Mouse (Mus musculus): ENCODE data around the gene Alkbh6.

DNA sequence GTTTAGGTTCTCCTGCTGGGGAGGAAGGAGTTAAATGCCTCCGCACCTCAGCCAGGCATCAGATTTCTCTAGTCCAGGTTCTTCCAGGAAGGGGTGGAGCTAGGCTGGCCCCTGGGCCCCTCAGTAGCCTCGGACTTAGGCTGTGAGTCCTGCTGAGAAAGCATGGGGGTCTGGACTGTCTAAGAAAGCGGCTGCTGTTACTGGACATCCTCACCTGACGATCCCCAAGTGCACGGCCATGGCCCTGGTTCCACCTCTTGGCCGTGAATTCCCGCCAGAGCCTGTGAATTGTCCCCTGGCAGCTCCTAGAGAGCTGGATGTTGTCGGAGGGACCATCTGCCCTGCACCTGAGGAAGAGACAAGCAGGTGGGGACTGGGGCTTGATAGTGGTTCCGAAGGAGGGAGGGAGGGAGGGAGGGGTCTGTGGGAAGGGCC lies 6.2 kb downstream of the Alkbh6 start, which contains the start of gene Syne4:
- TF ChIP-seq CTCF (IDR thresholded peaks at IDR 0.05; ENCODE audit: low read depth), result no peak
- TF ChIP-seq EP300 (IDR thresholded peaks at IDR 0.05; ENCODE audit: low read depth), result no peak

Data from liver, embryonic 14.5 days (tissue).